Mouse (Mus musculus) megakaryocyte, embryonic 14.5 days (primary cell): Measurements from ENCODE around the gene Tgfb1i1.

ENCODE experiments used
- FLI1 ChIP-seq: IDR thresholded peaks from 2 replicates; pipeline ENCODE4 v1.6.1; 2012; ENCODE audit warnings: low read length, inconsistent platforms, mixed read lengths
- GATA1 ChIP-seq: IDR thresholded peaks from 3 replicates; pipeline ENCODE4 v1.6.1; 2012; ENCODE audit warnings: mixed read lengths, low read length, inconsistent platforms, borderline replicate concordance

- TF ChIP-seq GATA1, result no peak
- TF ChIP-seq FLI1, result no peak
Measured at GRCm38 (mm10) chr7:128265411-128265810, 18.8 kb downstream of the Tgfb1i1 start, which contains the start of gene Slc5a2.
